Mouse (Mus musculus) liver, adult (tissue): Measurements from ENCODE around the gene Olfr1247.
"Not testable (repeated sequence)": the region's sequence is repeated elsewhere in the genome, so short reads cannot be mapped to it uniquely, and the experiment has no call there.

Experiments
- GATA4 ChIP-seq: IDR thresholded peaks from 2 replicates; pipeline ENCODE4 v1.6.1; 2014; ENCODE audit warnings: mild to moderate bottlenecking, low read length; ENCODE audit not compliant: insufficient replicate concordance

Gene Olfr1247

DNA sequence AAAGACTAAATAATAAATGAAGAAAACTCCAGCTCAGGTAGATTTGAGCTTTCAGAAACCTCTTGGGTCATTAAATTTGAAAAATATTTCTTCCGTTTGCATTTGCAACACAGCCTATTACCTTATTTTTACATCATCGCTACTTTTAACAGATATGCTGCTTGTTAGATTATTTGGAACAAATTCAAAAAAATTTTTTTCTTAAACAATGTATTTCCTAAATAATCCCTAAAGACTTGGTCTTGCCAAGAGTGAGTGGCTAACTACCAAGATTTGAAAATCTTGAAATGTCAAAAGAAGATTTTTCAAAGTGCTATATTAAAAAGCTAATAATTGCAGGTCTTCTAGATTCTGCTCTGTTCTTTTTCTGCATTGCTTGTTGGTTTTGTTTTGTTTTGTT, at the start of gene Olfr1247:
Olfr1247 (minus strand) TSS at position 101 of the 400 bp plus-strand sequence.
- TF ChIP-seq GATA4 = no peak

GRCm38 (mm10) chr2:89661367-89661766, 47.4 kb upstream of the Olfr1247 start, which contains the start of gene Olfr1250:
Olfr1250 (minus strand) TSS chr2:89661467.
- TF ChIP-seq GATA4 = no peak

DNA sequence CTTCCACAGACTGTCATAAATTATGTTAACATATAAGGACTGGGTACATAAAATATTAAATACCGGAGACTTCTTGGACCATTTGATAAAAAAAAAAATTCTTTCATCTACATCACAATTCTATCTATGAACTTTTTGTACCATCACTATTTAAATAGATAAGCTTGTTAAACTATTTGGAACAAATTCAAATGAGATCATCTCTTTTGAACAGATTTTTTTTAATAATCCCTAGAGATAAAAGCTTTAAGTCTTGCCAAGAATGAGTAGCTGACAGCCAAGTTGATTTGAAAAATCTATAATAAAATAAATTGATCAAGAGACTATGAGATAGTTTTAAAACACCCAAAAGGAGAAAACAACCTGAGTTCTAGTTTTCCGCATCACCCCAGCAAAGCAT, 21.0 kb upstream of the Olfr1247 start, which contains the start of gene Olfr1249:
Olfr1249 (minus strand) TSS at position 101 of the 400 bp plus-strand sequence.
- TF ChIP-seq GATA4 = no peak

- not testable (repeated sequence) for TF ChIP-seq GATA4
Observed at GRCm38 (mm10) chr2:89618145-89618544, 4.2 kb upstream of the Olfr1247 start, which contains the start of gene Olfr1248. Olfr1248 (minus strand) TSS chr2:89618245.

- TF ChIP-seq GATA4 = no peak
Observed at GRCm38 (mm10) chr2:89593057-89593456, 20.9 kb downstream of the Olfr1247 start, which contains the start of gene Olfr1246. Olfr1246 (minus strand) TSS chr2:89593157.

DNA sequence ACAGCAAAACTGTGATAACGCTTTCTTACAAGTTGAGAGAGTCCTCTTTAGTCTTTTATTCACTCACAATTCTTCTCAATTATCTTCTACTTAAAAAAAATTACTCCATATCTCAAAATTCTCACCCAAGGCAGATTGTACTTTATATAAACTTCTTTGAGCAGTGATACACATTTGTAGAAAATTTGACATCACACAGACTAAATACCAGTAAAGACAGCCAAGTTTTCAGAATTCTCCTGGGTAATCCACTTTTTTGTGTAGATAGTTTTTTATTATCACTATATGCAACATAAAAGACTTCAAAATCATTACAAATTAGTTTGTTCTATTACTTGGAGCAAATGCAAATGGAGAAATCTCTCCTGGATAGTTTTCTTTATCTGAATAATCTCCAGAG, 35.6 kb downstream of the Olfr1247 start, which contains the start of gene Olfr1245:
Olfr1245 (minus strand) TSS at position 101 of the 400 bp plus-strand sequence.
- TF ChIP-seq GATA4 = no peak
